Mouse (Mus musculus): ENCODE measurements around the gene Maml3. TPM values are rescaled to one million over a fixed set of nuclear protein-coding genes. Genes with fewer than 3 reads are reported as not detected.
A peak's percentile ranks its signal among the peaks of the same experiment; 100 is the strongest.

Gene Maml3
- polyA plus RNA-seq, 1 experiment: 3.1 TPM

DNA sequence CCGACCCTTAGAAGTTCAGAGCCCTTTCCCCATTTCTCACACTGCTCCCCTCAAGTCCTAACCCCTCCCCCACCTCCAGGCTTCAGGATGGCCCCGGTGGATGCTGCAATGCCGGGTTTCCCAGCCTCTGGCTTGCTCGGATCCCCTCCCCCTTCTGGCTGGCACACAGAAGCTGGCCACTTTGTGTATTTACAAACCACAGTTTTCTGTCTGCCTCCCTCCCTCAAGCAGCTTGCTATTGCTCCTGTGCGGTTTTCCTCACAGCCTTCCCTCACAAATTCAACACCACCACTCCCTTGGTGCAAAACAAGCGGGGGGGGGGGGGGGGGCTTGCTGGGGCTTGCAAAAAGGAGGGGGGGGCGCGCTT is 216.6 kb downstream of the Maml3 start:
- no peaks in the 10 kb centered on the region for H3K79me2 ChIP-seq (ENCODE audit: control insufficient read depth, insufficient read depth)
- no peak overlapping the region for H3ac ChIP-seq (ENCODE audit: control insufficient read depth, insufficient read length)
- no peak for TF ChIP-seq MYOD1 (IDR thresholded peaks at IDR 0.05; ENCODE audit: control insufficient read depth in 1 of 3, insufficient read length in 2 of 3, low read depth in 2 of 3)
- TF ChIP-seq MAX (IDR thresholded peaks at IDR 0.05; ENCODE audit: low read depth): no peak
- no peak for TF ChIP-seq CEBPB (IDR thresholded peaks at IDR 0.05; ENCODE audit: insufficient read depth, poor library complexity, severe bottlenecking)
- TF ChIP-seq MYOG (IDR thresholded peaks at IDR 0.05; ENCODE audit: control insufficient read depth in 1 of 3, insufficient read depth in 1 of 3, insufficient read length in 2 of 3, low read depth in 2 of 3): no peak
- no peak for TF ChIP-seq SRF (IDR thresholded peaks at IDR 0.05; ENCODE audit: control insufficient read depth, insufficient read length, low read depth)
- no peak for TF ChIP-seq POLR2A (IDR thresholded peaks at IDR 0.05; ENCODE audit: insufficient read length, low read depth)
- TF ChIP-seq POLR2AphosphoS2 (IDR thresholded peaks at IDR 0.05; ENCODE audit: insufficient read length, low read depth): no peak
- TF ChIP-seq E2F4 (IDR thresholded peaks at IDR 0.05; ENCODE audit: insufficient read depth): no peak
- no peak for TF ChIP-seq REST (IDR thresholded peaks at IDR 0.05; ENCODE audit: insufficient read depth, insufficient read length)
- no peak for TF ChIP-seq TCF12 (IDR thresholded peaks at IDR 0.05; ENCODE audit: insufficient read depth, poor library complexity, severe bottlenecking)
- TF ChIP-seq TCF3 (IDR thresholded peaks at IDR 0.05; ENCODE audit: insufficient read length, low read depth): no peak
- no peak for TF ChIP-seq USF1 (IDR thresholded peaks at IDR 0.05; ENCODE audit: low read depth)
- H3K4me3 ChIP-seq: no peak overlapping the region
- H3K36me3 ChIP-seq (ENCODE audit: control insufficient read depth, insufficient read depth): no peaks in the 10 kb centered on the region
- no peak overlapping the region for H3K4me2 ChIP-seq (ENCODE audit: low read depth)
- H3K27me3 ChIP-seq (ENCODE audit: control insufficient read depth, insufficient read depth, insufficient read length): no peaks in the 10 kb centered on the region

DNA sequence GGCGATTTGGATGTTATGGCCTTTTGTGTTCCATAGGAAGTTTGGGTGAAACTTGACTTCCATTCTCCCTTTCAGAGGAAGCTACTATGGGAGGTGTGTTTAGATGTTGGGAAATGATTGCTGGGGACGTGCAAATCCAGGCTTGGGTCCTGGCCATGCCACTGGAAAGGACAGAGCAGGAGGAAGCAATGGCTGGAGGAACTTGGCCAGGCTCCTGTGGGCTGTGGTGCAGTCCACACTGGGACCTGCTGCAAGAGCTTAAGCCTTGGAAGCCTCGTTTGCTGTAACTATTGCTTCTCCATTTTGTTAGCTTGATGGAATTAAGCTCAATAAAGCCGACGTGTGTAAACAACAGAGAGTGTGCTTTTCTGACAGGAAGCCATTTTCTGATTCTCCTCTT is 219.0 kb downstream of the Maml3 start:
- Histone ChIP-seq H3K79me2 (ENCODE audit: control insufficient read depth, insufficient read depth) (no peaks in the 10 kb centered on the region), H3K27me3 (ENCODE audit: control insufficient read depth, insufficient read depth, insufficient read length) (no peaks in the 10 kb centered on the region), H3K36me3 (ENCODE audit: control insufficient read depth, insufficient read depth) (no peaks in the 10 kb centered on the region), H3K4me3 (no peak overlapping the region), H3K4me2 (ENCODE audit: low read depth) (no peak overlapping the region), H3ac (ENCODE audit: control insufficient read depth, insufficient read length) (no peak overlapping the region)
- no peak for TF ChIP-seq MYOD1 (IDR thresholded peaks at IDR 0.05; ENCODE audit: control insufficient read depth in 1 of 3, insufficient read length in 2 of 3, low read depth in 2 of 3)
- TF ChIP-seq E2F4 (IDR thresholded peaks at IDR 0.05; ENCODE audit: insufficient read depth): no peak
- no peak for TF ChIP-seq MYOG (IDR thresholded peaks at IDR 0.05; ENCODE audit: control insufficient read depth in 1 of 3, insufficient read depth in 1 of 3, insufficient read length in 2 of 3, low read depth in 2 of 3)
- no peak for TF ChIP-seq SRF (IDR thresholded peaks at IDR 0.05; ENCODE audit: control insufficient read depth, insufficient read length, low read depth)
- TF ChIP-seq TCF3 (IDR thresholded peaks at IDR 0.05; ENCODE audit: insufficient read length, low read depth): no peak
- no peak for TF ChIP-seq CEBPB (IDR thresholded peaks at IDR 0.05; ENCODE audit: insufficient read depth, poor library complexity, severe bottlenecking)
- TF ChIP-seq MAX (IDR thresholded peaks at IDR 0.05; ENCODE audit: low read depth): no peak
- no peak for TF ChIP-seq USF1 (IDR thresholded peaks at IDR 0.05; ENCODE audit: low read depth)
- TF ChIP-seq REST (IDR thresholded peaks at IDR 0.05; ENCODE audit: insufficient read depth, insufficient read length): no peak
- TF ChIP-seq TCF12 (IDR thresholded peaks at IDR 0.05; ENCODE audit: insufficient read depth, poor library complexity, severe bottlenecking): no peak
- no peak for TF ChIP-seq POLR2A (IDR thresholded peaks at IDR 0.05; ENCODE audit: insufficient read length, low read depth)
- TF ChIP-seq POLR2AphosphoS2 (IDR thresholded peaks at IDR 0.05; ENCODE audit: insufficient read length, low read depth): no peak

DNA sequence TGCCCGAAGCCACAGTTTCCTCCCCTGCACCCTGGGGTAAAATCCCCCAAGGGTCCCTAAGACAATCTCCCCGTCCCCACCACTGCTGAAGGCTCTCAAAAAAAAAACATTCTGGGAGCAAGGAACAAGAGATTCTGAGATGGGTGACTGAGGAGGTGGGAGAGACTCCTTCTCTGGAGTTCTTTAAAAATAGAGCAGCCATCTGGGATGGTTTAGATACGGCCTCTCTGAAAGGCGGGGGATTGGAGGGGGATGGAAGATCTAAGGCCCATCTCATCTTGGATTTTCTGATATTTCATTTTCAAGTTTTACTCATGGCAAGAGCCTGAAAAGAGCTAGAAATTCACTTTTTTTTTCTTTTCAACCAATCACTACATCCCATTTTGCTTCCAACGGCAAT is 219.4 kb downstream of the Maml3 start:
- no peak for TF ChIP-seq E2F4 (IDR thresholded peaks at IDR 0.05; ENCODE audit: insufficient read depth)
- TF ChIP-seq POLR2A (IDR thresholded peaks at IDR 0.05; ENCODE audit: insufficient read length, low read depth): no peak
- TF ChIP-seq POLR2AphosphoS2 (IDR thresholded peaks at IDR 0.05; ENCODE audit: insufficient read length, low read depth): no peak
- TF ChIP-seq MAX (IDR thresholded peaks at IDR 0.05; ENCODE audit: low read depth): no peak
- no peak for TF ChIP-seq USF1 (IDR thresholded peaks at IDR 0.05; ENCODE audit: low read depth)
- no peak for TF ChIP-seq REST (IDR thresholded peaks at IDR 0.05; ENCODE audit: insufficient read depth, insufficient read length)
- no peak for TF ChIP-seq TCF12 (IDR thresholded peaks at IDR 0.05; ENCODE audit: insufficient read depth, poor library complexity, severe bottlenecking)
- no peak for TF ChIP-seq TCF3 (IDR thresholded peaks at IDR 0.05; ENCODE audit: insufficient read length, low read depth)
- TF ChIP-seq MYOD1 (IDR thresholded peaks at IDR 0.05; ENCODE audit: control insufficient read depth in 1 of 3, insufficient read length in 2 of 3, low read depth in 2 of 3): no peak
- no peak for TF ChIP-seq CEBPB (IDR thresholded peaks at IDR 0.05; ENCODE audit: insufficient read depth, poor library complexity, severe bottlenecking)
- Histone ChIP-seq H3K79me2 (ENCODE audit: control insufficient read depth, insufficient read depth) (no peaks in the 10 kb centered on the region), H3K36me3 (ENCODE audit: control insufficient read depth, insufficient read depth) (no peaks in the 10 kb centered on the region), H3K27me3 (ENCODE audit: control insufficient read depth, insufficient read depth, insufficient read length) (no peaks in the 10 kb centered on the region), H3K4me2 (ENCODE audit: low read depth) (no peak overlapping the region), H3ac (ENCODE audit: control insufficient read depth, insufficient read length) (no peak overlapping the region), H3K4me3 (no peak overlapping the region)

DNA sequence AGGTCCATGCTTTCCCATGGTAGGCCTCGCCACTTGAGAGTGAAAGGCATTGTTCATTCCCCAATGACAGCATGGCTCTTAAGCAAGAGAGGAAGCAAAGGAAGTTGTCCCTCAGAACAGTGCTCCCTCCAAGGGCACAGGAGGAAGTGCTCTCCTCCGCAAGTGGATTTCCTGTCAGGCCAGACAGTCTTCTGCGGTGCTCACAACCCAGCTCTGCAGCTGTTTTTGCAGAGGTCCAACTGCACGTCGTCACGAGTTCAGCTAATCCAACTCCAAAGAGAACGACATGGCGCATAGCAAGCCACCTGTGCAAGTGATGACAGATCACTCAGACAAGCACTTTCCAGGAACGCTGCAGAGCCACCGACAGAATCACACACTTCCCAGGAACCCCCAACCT is 222.9 kb downstream of the Maml3 start:
- Histone ChIP-seq H3K36me3 (ENCODE audit: control insufficient read depth, insufficient read depth) (no peaks in the 10 kb centered on the region), H3K4me2 (ENCODE audit: low read depth) (no peak overlapping the region), H3ac (ENCODE audit: control insufficient read depth, insufficient read length) (no peak overlapping the region), H3K79me2 (ENCODE audit: control insufficient read depth, insufficient read depth) (no peaks in the 10 kb centered on the region), H3K4me3 (no peak overlapping the region), H3K27me3 (ENCODE audit: control insufficient read depth, insufficient read depth, insufficient read length) (no peaks in the 10 kb centered on the region)
- no peak for TF ChIP-seq POLR2AphosphoS2 (IDR thresholded peaks at IDR 0.05; ENCODE audit: insufficient read length, low read depth)
- peak; percentile 12 to 95 (median 70) for TF ChIP-seq MYOD1 (IDR thresholded peaks at IDR 0.05; ENCODE audit: control insufficient read depth in 1 of 3, insufficient read length in 2 of 3, low read depth in 2 of 3)
- no peak for TF ChIP-seq MAX (IDR thresholded peaks at IDR 0.05; ENCODE audit: low read depth)
- no peak for TF ChIP-seq CEBPB (IDR thresholded peaks at IDR 0.05; ENCODE audit: insufficient read depth, poor library complexity, severe bottlenecking)
- TF ChIP-seq E2F4 (IDR thresholded peaks at IDR 0.05; ENCODE audit: insufficient read depth): no peak
- peak; percentile 73 for TF ChIP-seq TCF12 (IDR thresholded peaks at IDR 0.05; ENCODE audit: insufficient read depth, poor library complexity, severe bottlenecking)
- no peak for TF ChIP-seq REST (IDR thresholded peaks at IDR 0.05; ENCODE audit: insufficient read depth, insufficient read length)
- no peak for TF ChIP-seq POLR2A (IDR thresholded peaks at IDR 0.05; ENCODE audit: insufficient read length, low read depth)
- peak in 2 of 3 experiments; percentile 56 to 68 for TF ChIP-seq MYOG (IDR thresholded peaks at IDR 0.05; ENCODE audit: control insufficient read depth in 1 of 3, insufficient read depth in 1 of 3, insufficient read length in 2 of 3, low read depth in 2 of 3)
- no peak for TF ChIP-seq USF1 (IDR thresholded peaks at IDR 0.05; ENCODE audit: low read depth)
- no peak for TF ChIP-seq TCF3 (IDR thresholded peaks at IDR 0.05; ENCODE audit: insufficient read length, low read depth)
- no peak for TF ChIP-seq SRF (IDR thresholded peaks at IDR 0.05; ENCODE audit: control insufficient read depth, insufficient read length, low read depth)

All from myocyte (in vitro differentiated cells).